Mouse (Mus musculus): ENCODE data around the gene Igfals. TPM values are rescaled to one million over a fixed set of nuclear protein-coding genes. Genes with fewer than 3 reads are reported as not detected.

The Igfals gene
- 0.42 and 1.4 TPM in 2 replicates for polyA plus RNA-seq (2012; rRNA removed)

DNA sequence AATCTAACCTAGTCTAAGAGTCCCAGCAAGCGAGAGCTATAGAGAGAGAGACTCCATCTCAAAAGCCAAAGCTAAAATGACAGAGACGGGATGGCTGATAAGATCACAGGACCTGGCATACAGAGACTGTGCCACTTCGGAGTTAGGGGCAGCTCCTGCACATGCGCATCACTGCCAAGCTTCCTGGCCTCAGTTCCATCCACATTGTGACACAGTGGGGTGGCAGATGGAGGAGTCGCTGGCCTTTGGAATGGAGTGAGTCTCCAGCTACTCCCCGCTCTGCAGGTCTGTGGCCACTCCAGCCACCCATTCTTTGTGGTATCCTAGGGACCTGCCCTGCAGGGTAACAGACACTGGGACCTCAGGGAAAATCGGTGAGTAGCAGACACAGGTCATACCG, at the start of gene Igfals:
Gene Igfals, plus strand, starts transcription at position 222 of the 400 bp plus-strand sequence.
- Histone ChIP-seq H3K27me3 (ENCODE audit: control insufficient read depth, insufficient read depth, low read length) (no peaks in the 10 kb centered on the region), H3K27ac (ENCODE audit: insufficient read depth, low read depth, low read length) (no peak within 1 kb of the TSS), H3K36me3 (ENCODE audit: control insufficient read depth, insufficient read depth, low read length) (peaks cover 44% of the 10 kb centered on the region), H3K4me1 (ENCODE audit: control insufficient read depth, insufficient read depth, insufficient read length, low read length) (no peaks in the 10 kb centered on the region), H3K4me3 (ENCODE audit: low read depth, low read length) (no peak within 1 kb of the TSS)
- TF ChIP-seq CTCF (IDR thresholded peaks at IDR 0.05; ENCODE audit: extremely low read depth, insufficient read length, insufficient replicate concordance, low read depth, low read length), result no peak
- TF ChIP-seq POLR2A (IDR thresholded peaks at IDR 0.05; ENCODE audit: low read depth, low read length), result no peak
- WGBS, result 95% methylated on average over 8 of the region's 8 CpGs

GRCm38 (mm10) chr17:24817503-24817902, 48.3 kb upstream of the Igfals start:
- Histone ChIP-seq H3K4me1 (ENCODE audit: control insufficient read depth, insufficient read depth, insufficient read length, low read length) (peaks cover 2% of the 10 kb centered on the region; the same call in 1 of the 2 replicates), H3K27ac (ENCODE audit: insufficient read depth, low read depth, low read length) (peak overlapping the region; percentile 12; the same call in 1 of the 2 replicates), H3K27me3 (ENCODE audit: control insufficient read depth, insufficient read depth, low read length) (0 out of 2 replicates have a peak, but pooled peaks cover 3% of the 10 kb centered on the region), H3K36me3 (ENCODE audit: control insufficient read depth, insufficient read depth, low read length) (no peaks in the 10 kb centered on the region), H3K4me3 (ENCODE audit: low read depth, low read length) (no peak overlapping the region)
- 23% methylated on average over 1 of the region's 1 CpGs for WGBS
- TF ChIP-seq CTCF (IDR thresholded peaks at IDR 0.05; ENCODE audit: extremely low read depth, insufficient read length, insufficient replicate concordance, low read depth, low read length), result no peak
- no peak for TF ChIP-seq POLR2A (IDR thresholded peaks at IDR 0.05; ENCODE audit: low read depth, low read length)

DNA sequence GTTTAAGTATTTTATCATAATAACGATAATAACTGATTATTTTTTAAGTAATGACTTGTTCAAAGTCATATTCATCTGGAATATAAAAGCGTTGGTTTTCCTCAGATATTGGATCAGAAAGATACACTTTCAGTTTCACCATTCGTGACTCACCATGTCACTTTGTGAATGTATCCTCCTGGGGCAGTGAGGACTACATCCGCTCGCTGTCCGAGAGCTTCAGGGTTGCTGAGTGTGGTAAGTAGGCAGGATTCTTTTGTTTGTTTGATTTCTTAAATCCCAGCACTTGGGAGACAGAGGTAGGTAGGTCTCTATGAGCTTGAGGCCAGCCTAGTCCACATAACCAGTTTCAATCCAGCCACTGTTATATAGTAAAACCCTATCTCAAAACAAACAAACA, 47.6 kb upstream of the Igfals start:
- peaks cover 2% of the 10 kb centered on the region; the same call in 1 of the 2 replicates for H3K4me1 ChIP-seq (ENCODE audit: control insufficient read depth, insufficient read depth, insufficient read length, low read length)
- 10% methylated on average over 6 of the region's 6 CpGs for WGBS
- H3K36me3 ChIP-seq (ENCODE audit: control insufficient read depth, insufficient read depth, low read length), result no peaks in the 10 kb centered on the region
- H3K27me3 ChIP-seq (ENCODE audit: control insufficient read depth, insufficient read depth, low read length), result 0 out of 2 replicates have a peak, but pooled peaks cover 2% of the 10 kb centered on the region
- no peak overlapping the region for H3K27ac ChIP-seq (ENCODE audit: insufficient read depth, low read depth, low read length)
- H3K4me3 ChIP-seq (ENCODE audit: low read depth, low read length), result no peak overlapping the region
- no peak for TF ChIP-seq POLR2A (IDR thresholded peaks at IDR 0.05; ENCODE audit: low read depth, low read length)
- TF ChIP-seq CTCF (IDR thresholded peaks at IDR 0.05; ENCODE audit: extremely low read depth, insufficient read length, insufficient replicate concordance, low read depth, low read length), result no peak

- TF ChIP-seq CTCF (IDR thresholded peaks at IDR 0.05; ENCODE audit: extremely low read depth, insufficient read length, insufficient replicate concordance, low read depth, low read length) (no peak), POLR2A (IDR thresholded peaks at IDR 0.05; ENCODE audit: low read depth, low read length) (no peak)
- no peaks in the 10 kb centered on the region for H3K27me3 ChIP-seq (ENCODE audit: control insufficient read depth, insufficient read depth, low read length)
- no peak overlapping the region for H3K4me3 ChIP-seq (ENCODE audit: low read depth, low read length)
- H3K27ac ChIP-seq (ENCODE audit: insufficient read depth, low read depth, low read length), result no peak overlapping the region
- 21% methylated on average over 2 of the region's 2 CpGs for WGBS
- peaks cover 2% of the 10 kb centered on the region; the same call in 1 of the 2 replicates for H3K4me1 ChIP-seq (ENCODE audit: control insufficient read depth, insufficient read depth, insufficient read length, low read length)
- no peaks in the 10 kb centered on the region for H3K36me3 ChIP-seq (ENCODE audit: control insufficient read depth, insufficient read depth, low read length)
Observed at GRCm38 (mm10) chr17:24819469-24819868, 46.3 kb upstream of the Igfals start.

DNA sequence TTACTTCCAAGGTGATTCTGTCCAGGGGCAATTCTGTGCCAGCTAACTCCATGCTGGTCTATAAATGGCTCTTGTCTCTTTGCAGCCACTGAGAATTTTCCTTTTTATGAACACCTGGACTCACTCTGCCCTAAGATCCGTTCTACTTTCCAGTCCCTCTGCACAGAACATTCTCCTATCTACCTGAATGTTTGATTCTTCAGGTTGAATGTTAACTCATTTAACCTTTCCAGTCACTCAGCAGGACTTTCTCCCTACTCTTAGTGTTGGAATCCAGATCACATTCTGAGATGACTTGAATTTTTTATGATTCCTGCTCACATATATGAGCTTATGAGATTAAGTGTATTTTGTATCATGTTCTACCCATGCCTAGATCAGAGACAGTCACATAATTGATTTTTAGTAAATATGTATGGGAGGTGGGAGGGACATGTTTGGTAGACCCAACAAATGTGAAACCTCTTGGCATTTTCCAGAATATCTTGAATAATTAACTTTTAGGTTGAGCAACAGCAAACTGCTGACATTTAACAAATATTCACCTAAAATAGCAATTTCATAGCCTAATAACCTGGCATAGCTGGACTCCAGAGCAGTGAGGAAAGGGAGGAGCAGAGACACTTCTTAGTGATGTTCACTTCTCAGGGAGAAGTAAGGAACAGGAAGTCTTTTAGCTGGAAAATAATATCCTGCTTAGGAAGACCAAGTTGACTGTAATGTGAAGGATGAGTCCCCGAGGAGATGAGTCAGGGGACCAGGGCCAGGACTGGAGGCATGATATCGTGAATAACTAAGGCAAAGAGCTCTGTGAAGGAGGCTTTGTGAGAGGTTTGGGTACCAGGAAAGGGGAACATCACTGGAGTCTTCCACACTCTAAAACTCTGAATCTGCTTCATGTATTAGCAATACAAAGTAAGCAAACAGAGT, 44.2 kb upstream of the Igfals start:
- H3K4me3 ChIP-seq (ENCODE audit: low read depth, low read length), result no peak overlapping the region
- H3K36me3 ChIP-seq (ENCODE audit: control insufficient read depth, insufficient read depth, low read length), result no peaks in the 10 kb centered on the region
- 45% methylated on average over 3 of the region's 3 CpGs for WGBS
- H3K27ac ChIP-seq (ENCODE audit: insufficient read depth, low read depth, low read length), result no peak overlapping the region
- peaks cover 2% of the 10 kb centered on the region; the same call in 1 of the 2 replicates for H3K4me1 ChIP-seq (ENCODE audit: control insufficient read depth, insufficient read depth, insufficient read length, low read length)
- TF ChIP-seq CTCF (IDR thresholded peaks at IDR 0.05; ENCODE audit: extremely low read depth, insufficient read length, insufficient replicate concordance, low read depth, low read length), result no peak
- no peak for TF ChIP-seq POLR2A (IDR thresholded peaks at IDR 0.05; ENCODE audit: low read depth, low read length)
- no peaks in the 10 kb centered on the region for H3K27me3 ChIP-seq (ENCODE audit: control insufficient read depth, insufficient read depth, low read length)

DNA sequence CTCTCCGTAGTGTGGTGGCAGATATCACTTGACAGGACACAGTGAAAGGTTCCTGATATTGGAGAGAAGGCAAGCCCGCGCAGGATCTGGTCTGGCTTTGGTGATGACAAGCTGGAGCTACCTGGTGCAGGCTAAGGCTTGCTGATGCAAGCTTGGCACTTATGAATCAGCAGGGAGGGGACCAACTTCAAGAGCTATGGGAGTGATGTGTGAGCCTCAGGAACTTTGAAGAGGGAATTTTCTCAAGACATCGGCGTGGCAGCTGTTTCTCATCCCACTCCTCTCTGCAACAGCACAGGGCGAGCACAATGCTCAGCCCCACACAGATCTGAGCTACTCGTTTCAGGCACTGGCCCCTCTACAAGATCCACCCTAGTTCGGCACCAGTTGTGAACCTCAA, 26.0 kb upstream of the Igfals start, which contains the start of gene Hagh:
Gene Hagh, plus strand, starts transcription at position 302 of the 400 bp plus-strand sequence.
- H3K36me3 ChIP-seq (ENCODE audit: control insufficient read depth, insufficient read depth, low read length), result no peaks in the 10 kb centered on the region
- no peaks in the 10 kb centered on the region for H3K27me3 ChIP-seq (ENCODE audit: control insufficient read depth, insufficient read depth, low read length)
- TF ChIP-seq POLR2A (IDR thresholded peaks at IDR 0.05; ENCODE audit: low read depth, low read length) (no peak), CTCF (IDR thresholded peaks at IDR 0.05; ENCODE audit: extremely low read depth, insufficient read length, insufficient replicate concordance, low read depth, low read length) (no peak)
- peaks cover 4% of the 10 kb centered on the region; the same call in 1 of the 2 replicates for H3K4me1 ChIP-seq (ENCODE audit: control insufficient read depth, insufficient read depth, insufficient read length, low read length)
- WGBS, result 75% methylated on average over 8 of the region's 8 CpGs
- no peak within 1 kb of the TSS for H3K27ac ChIP-seq (ENCODE audit: insufficient read depth, low read depth, low read length)
- H3K4me3 ChIP-seq (ENCODE audit: low read depth, low read length), result no peak within 1 kb of the TSS

GRCm38 (mm10) chr17:24840341-24840740, 25.5 kb upstream of the Igfals start:
- TF ChIP-seq POLR2A (IDR thresholded peaks at IDR 0.05; ENCODE audit: low read depth, low read length) (no peak), CTCF (IDR thresholded peaks at IDR 0.05; ENCODE audit: extremely low read depth, insufficient read length, insufficient replicate concordance, low read depth, low read length) (no peak)
- Histone ChIP-seq H3K36me3 (ENCODE audit: control insufficient read depth, insufficient read depth, low read length) (no peaks in the 10 kb centered on the region), H3K27me3 (ENCODE audit: control insufficient read depth, insufficient read depth, low read length) (no peaks in the 10 kb centered on the region), H3K27ac (ENCODE audit: insufficient read depth, low read depth, low read length) (no peak overlapping the region), H3K4me3 (ENCODE audit: low read depth, low read length) (no peak overlapping the region), H3K4me1 (ENCODE audit: control insufficient read depth, insufficient read depth, insufficient read length, low read length) (peaks cover 6% of the 10 kb centered on the region; the same call in 1 of the 2 replicates)
- 36% methylated on average over 5 of the region's 5 CpGs for WGBS

All from small intestine, adult 2 months (tissue).